Mouse (Mus musculus): Measurements from ENCODE around the gene Gm17387. TPM values are rescaled to one million over a fixed set of nuclear protein-coding genes. Genes with fewer than 3 reads are reported as not detected.

Gene Gm17387
- polyA plus RNA-seq (2011; ENCODE audit: insufficient read depth, insufficient read length, low replicate concordance, missing spikeins): not detected in 2 replicates

DNA sequence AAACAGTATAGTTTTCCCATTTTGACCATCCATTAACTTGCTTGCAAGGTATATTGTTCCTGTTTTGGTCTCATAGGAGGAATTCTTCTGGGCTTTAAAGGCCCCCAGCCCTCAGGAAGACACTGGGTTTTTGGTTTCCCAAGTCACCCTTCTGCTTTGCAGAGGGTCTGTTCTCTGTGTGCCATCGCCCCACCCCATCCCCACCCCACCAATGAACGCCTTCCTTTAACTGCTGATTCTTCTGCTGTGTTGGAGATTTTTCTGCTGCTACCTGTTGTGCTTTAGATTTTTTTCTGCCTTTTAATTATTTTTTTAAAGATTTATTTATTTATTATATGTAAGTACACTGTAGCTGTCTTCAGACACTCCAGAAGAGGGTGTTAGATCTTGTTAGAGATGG, at the start of gene Gm17387:
Gene Gm17387, plus strand, starts transcription at position 301 of the 400 bp plus-strand sequence.
- Histone ChIP-seq H3K4me3 (replicated peaks; ENCODE audit: control insufficient read depth, low read depth, low read length) (no peak within 1 kb of the TSS), H3K27ac (ENCODE audit: control insufficient read depth, insufficient read depth, low read depth, low read length, poor library complexity) (no peak within 1 kb of the TSS), H3K4me1 (ENCODE audit: control insufficient read depth, insufficient read depth, low read length) (no peaks in the 10 kb centered on the region; the same call in 1 of the 2 replicates)
- 86% methylated on average over 2 of the region's 2 CpGs for WGBS
- TF ChIP-seq POLR2A (IDR thresholded peaks at IDR 0.05; ENCODE audit: borderline replicate concordance, control insufficient read depth, low read depth, low read length): no peak
- TF ChIP-seq CTCF (IDR thresholded peaks at IDR 0.05; ENCODE audit: control insufficient read depth, insufficient read depth, low read length): no peak

DNA sequence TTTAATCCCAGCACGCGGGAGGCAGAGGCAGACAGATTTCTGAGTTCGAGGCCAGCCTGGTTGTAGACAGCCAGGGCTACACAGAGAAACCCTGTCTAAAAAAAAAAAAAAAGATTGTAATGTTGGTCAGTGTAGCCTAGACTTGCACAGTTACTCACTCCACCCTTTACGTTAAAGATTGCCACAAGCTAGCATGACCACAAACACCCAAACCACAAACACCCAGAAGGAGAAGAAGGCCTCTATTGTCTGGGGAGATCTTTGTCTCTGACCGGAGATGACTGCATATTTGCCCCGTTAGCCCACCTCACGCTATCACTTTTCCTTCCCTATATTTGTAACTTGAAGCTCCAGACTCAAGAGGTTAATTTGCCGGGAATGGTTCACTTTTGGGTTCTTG, 47.2 kb upstream of the Gm17387 start:
- Histone ChIP-seq H3K4me3 (replicated peaks; ENCODE audit: control insufficient read depth, low read depth, low read length) (no peak overlapping the region), H3K4me1 (ENCODE audit: control insufficient read depth, insufficient read depth, low read length) (peaks cover 6% of the 10 kb centered on the region), H3K27ac (ENCODE audit: control insufficient read depth, insufficient read depth, low read depth, low read length, poor library complexity) (peak overlapping the region; percentile 34)
- TF ChIP-seq CTCF (IDR thresholded peaks at IDR 0.05; ENCODE audit: control insufficient read depth, insufficient read depth, low read length): no peak
- TF ChIP-seq POLR2A (IDR thresholded peaks at IDR 0.05; ENCODE audit: borderline replicate concordance, control insufficient read depth, low read depth, low read length): no peak
- WGBS: 16% methylated on average over 8 of the region's 8 CpGs

DNA sequence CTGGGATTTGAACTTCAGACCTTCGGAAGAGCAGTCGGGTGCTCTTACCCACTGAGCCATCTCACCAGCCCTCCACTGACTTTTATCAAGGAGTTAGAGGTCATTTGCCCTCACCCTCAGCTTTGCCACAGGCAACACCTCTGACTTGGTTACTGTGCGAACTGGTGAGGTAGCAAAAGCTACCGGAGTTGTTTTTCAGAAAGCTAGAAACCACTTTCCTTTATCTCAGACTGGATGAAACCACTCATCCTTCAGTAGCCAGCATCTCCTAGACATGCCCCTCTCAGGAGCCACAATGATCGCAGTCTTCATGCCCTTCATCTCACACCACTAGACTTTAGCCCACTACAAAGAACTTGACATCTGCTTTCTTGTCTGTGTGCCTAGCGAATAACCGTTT, 46.0 kb upstream of the Gm17387 start:
- Histone ChIP-seq H3K27ac (ENCODE audit: control insufficient read depth, insufficient read depth, low read depth, low read length, poor library complexity) (no peak overlapping the region), H3K4me3 (replicated peaks; ENCODE audit: control insufficient read depth, low read depth, low read length) (no peak overlapping the region), H3K4me1 (ENCODE audit: control insufficient read depth, insufficient read depth, low read length) (peaks cover 6% of the 10 kb centered on the region)
- TF ChIP-seq POLR2A (IDR thresholded peaks at IDR 0.05; ENCODE audit: borderline replicate concordance, control insufficient read depth, low read depth, low read length): no peak
- TF ChIP-seq CTCF (IDR thresholded peaks at IDR 0.05; ENCODE audit: control insufficient read depth, insufficient read depth, low read length): no peak
- 65% methylated on average over 7 of the region's 7 CpGs for WGBS

DNA sequence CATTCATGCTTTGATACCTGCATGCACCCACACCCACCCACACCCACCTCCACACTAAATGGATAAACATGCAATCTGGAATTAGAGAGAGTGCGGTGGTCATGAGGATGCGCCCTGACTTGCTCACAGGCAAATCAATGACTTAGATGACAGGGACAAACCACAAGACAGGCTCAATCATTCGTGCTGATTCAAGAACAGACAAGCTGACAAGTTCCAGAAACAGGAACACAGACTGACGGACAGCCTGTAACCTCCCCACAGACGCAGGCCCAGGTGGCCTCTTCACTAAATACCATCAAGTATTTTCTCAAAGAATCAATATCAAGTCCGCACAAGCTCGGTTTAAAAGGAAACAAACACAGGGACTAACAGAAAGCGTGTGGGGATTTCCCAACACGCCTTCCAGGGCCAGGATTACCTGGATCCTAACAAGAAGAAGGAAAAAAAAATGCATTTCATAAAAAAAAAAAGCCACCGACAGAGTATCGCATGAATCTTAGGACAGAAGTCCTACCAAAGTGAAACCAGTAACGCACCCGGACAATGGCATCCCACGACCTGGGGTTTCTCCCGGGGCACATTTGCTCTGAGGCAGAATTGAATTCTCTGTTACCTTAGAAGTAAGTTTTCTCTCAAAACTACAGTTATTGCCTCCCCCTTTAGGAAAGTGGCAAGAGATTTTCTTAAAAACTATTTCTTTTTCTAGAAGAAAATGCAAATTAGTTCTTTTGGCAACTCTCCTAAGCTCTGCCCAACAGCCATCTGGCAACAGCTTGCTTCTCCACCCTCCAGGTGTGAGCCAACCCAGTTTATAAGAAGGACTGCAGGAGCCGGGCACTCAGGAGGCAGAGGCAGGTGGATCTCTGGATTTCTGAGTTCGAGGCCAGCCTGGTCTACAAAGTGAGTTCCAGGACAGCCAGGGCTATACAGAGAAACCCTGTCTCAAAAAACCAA, 41.5 kb upstream of the Gm17387 start:
- H3K27ac ChIP-seq (ENCODE audit: control insufficient read depth, insufficient read depth, low read depth, low read length, poor library complexity): no peak overlapping the region
- no peak overlapping the region for H3K4me3 ChIP-seq (replicated peaks; ENCODE audit: control insufficient read depth, low read depth, low read length)
- 40% methylated on average over 17 of the region's 17 CpGs for WGBS
- TF ChIP-seq CTCF (IDR thresholded peaks at IDR 0.05; ENCODE audit: control insufficient read depth, insufficient read depth, low read length) (no peak), POLR2A (IDR thresholded peaks at IDR 0.05; ENCODE audit: borderline replicate concordance, control insufficient read depth, low read depth, low read length) (no peak)
- H3K4me1 ChIP-seq (ENCODE audit: control insufficient read depth, insufficient read depth, low read length): peaks cover 7% of the 10 kb centered on the region

DNA sequence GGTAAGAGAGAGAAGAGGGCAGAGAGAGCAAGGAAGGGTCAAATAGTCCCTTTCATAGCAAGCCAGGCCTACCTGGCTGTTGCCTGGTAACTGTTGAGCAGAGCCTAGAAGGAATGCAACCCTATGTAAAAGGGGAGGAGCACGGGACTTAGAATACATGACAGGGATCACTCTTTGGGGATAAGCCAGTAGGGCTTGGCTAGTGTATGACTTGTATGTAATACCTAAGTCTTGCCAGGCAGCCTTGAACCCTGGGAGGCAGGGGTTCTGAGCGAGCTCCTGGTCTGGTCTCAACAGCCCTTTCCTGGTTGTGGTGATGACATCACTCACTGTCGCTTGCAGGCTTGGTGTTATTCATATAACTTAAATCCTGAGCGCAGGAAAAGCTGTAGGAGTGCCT, 39.9 kb upstream of the Gm17387 start:
- H3K27ac ChIP-seq (ENCODE audit: control insufficient read depth, insufficient read depth, low read depth, low read length, poor library complexity): no peak overlapping the region
- WGBS: 64% methylated on average over 4 of the region's 4 CpGs
- H3K4me3 ChIP-seq (replicated peaks; ENCODE audit: control insufficient read depth, low read depth, low read length): no peak overlapping the region
- peaks cover 6% of the 10 kb centered on the region for H3K4me1 ChIP-seq (ENCODE audit: control insufficient read depth, insufficient read depth, low read length)
- TF ChIP-seq CTCF (IDR thresholded peaks at IDR 0.05; ENCODE audit: control insufficient read depth, insufficient read depth, low read length) (no peak), POLR2A (IDR thresholded peaks at IDR 0.05; ENCODE audit: borderline replicate concordance, control insufficient read depth, low read depth, low read length) (no peak)

DNA sequence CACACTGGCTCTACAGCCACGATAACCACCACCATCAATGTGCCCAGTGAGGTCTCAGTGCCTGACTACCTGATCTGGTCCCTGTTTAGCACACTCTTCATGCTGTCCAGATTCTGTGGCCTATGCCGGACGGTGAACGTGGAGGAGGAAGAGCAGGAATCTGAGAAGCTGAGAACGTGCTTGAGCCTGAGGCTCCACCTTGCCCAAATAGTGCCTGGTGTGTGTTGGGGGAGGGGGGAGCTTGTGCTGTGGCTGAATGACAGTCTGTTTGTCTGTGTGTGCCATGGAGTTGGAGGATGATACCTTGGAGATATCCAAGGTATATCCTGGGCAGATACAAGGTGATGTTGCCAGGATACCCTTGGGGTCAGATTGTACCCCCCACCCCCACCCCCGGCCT, 38.7 kb upstream of the Gm17387 start:
- Histone ChIP-seq H3K27ac (ENCODE audit: control insufficient read depth, insufficient read depth, low read depth, low read length, poor library complexity) (peak overlapping the region; percentile 53; the same call in 1 of the 2 replicates), H3K4me1 (ENCODE audit: control insufficient read depth, insufficient read depth, low read length) (peaks cover 6% of the 10 kb centered on the region), H3K4me3 (replicated peaks; ENCODE audit: control insufficient read depth, low read depth, low read length) (no peak overlapping the region)
- 16% methylated on average over 6 of the region's 6 CpGs for WGBS
- no peak for TF ChIP-seq CTCF (IDR thresholded peaks at IDR 0.05; ENCODE audit: control insufficient read depth, insufficient read depth, low read length)

DNA sequence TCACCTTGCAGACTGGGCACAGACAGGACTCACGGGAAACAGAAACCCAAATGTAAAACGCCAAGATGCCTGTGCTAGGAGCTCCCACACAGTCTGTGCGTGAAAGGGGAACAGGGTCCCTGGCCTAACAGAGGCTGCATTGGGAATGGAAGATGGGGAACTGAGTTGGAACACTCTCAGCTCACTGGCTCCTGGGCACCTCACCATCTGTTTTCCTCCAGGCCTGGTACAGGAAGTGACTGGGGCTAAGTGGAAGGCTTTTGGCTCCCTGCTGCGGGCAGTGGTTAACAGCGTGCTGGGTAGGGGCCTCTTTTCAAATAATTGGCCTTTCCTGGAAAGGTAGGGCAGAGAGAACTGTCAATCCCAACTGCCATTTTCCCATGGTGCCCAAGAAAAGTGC, 38.3 kb upstream of the Gm17387 start:
- Histone ChIP-seq H3K4me1 (ENCODE audit: control insufficient read depth, insufficient read depth, low read length) (peaks cover 6% of the 10 kb centered on the region), H3K4me3 (replicated peaks; ENCODE audit: control insufficient read depth, low read depth, low read length) (no peak overlapping the region), H3K27ac (ENCODE audit: control insufficient read depth, insufficient read depth, low read depth, low read length, poor library complexity) (peak overlapping the region; percentile 53; the same call in 1 of the 2 replicates)
- no peak for TF ChIP-seq POLR2A (IDR thresholded peaks at IDR 0.05; ENCODE audit: borderline replicate concordance, control insufficient read depth, low read depth, low read length)
- WGBS: 12% methylated on average over 5 of the region's 5 CpGs

DNA sequence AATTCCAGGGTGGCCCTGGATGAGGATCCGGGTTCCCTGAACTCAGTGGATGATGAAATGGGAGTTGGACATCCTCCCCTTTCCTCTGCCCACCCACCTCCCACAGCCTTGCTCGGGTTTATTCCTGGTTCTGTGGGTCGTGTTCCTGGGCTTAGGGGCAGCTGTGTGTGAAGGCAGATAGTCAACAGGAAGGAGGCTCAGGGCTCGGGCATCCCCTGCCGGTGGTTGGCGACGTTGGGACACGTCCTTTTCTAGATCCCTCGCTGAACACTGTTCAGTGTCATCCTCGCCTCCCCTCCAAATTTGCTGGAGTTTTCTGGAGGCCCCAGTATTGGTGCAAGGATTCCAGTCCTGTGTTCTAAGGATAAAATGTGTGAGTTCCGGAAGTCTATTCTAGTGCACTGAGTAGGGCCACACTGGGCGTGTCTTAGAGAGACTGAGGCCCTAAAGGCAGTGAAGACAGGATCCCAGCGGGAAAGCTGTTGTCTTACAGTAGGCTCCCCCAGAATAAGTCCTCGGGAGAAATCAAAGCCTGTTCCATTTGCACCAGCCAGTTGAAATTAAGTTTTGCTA, 37.7 kb upstream of the Gm17387 start:
- 25% methylated on average over 14 of the region's 14 CpGs for WGBS
- H3K4me1 ChIP-seq (ENCODE audit: control insufficient read depth, insufficient read depth, low read length): peaks cover 6% of the 10 kb centered on the region
- peak overlapping the region; percentile 53; the same call in 1 of the 2 replicates for H3K27ac ChIP-seq (ENCODE audit: control insufficient read depth, insufficient read depth, low read depth, low read length, poor library complexity)
- TF ChIP-seq CTCF (IDR thresholded peaks at IDR 0.05; ENCODE audit: control insufficient read depth, insufficient read depth, low read length) (peak; percentile 46; the same call in 1 of the 2 replicates), POLR2A (IDR thresholded peaks at IDR 0.05; ENCODE audit: borderline replicate concordance, control insufficient read depth, low read depth, low read length) (no peak)
- H3K4me3 ChIP-seq (replicated peaks; ENCODE audit: control insufficient read depth, low read depth, low read length): no peak overlapping the region
